Mouse (Mus musculus) stomach, embryonic 15.5 days (tissue): ENCODE results near the gene Usp46. TPM values are rescaled to one million over a fixed set of nuclear protein-coding genes. Genes with fewer than 3 reads are reported as not detected.

Source experiments
- ATAC-seq: fragments of 200-750 bp; cut with Nextera tagmentation; 2 replicates; pipeline ENCODE4 v1.8.0; 2017; ENCODE audit warnings: low read depth, moderate number of reproducible peaks, moderate TSS enrichment; ENCODE audit not compliant: insufficient read depth, low FRiP score
- H3K27ac ChIP-seq: fragments of 300-500 bp; sonication (generic); 2 replicates; pipeline ENCODE4 v1.5.1; 2015; ENCODE audit warnings: mild to moderate bottlenecking, inconsistent platforms
- H3K27me3 ChIP-seq: fragments of 300-500 bp; sonication (generic); replicated peaks from 2 replicates; pipeline ENCODE4 v1.6.1; 2015; ENCODE audit warnings: inconsistent platforms
- H3K36me3 ChIP-seq: fragments of 300-500 bp; sonication (generic); 2 replicates; pipeline ENCODE4 v1.6.1; 2015; ENCODE audit warnings: inconsistent platforms
- H3K4me1 ChIP-seq: fragments of 300-500 bp; sonication (generic); 2 replicates; pipeline ENCODE4 v1.6.1; 2015; ENCODE audit warnings: inconsistent platforms
- H3K4me2 ChIP-seq: fragments of 300-500 bp; sonication (generic); 2 replicates; pipeline ENCODE4 v1.6.1; 2015; ENCODE audit warnings: mild to moderate bottlenecking, inconsistent platforms
- H3K4me3 ChIP-seq: fragments of 300-500 bp; sonication (generic); replicated peaks from 2 replicates; pipeline ENCODE4 v1.5.1; 2015; ENCODE audit warnings: inconsistent platforms
- H3K9ac ChIP-seq: fragments of 300-500 bp; sonication (generic); 2 replicates; pipeline ENCODE4 v1.6.1; 2015; ENCODE audit warnings: inconsistent platforms
- H3K9me3 ChIP-seq: fragments of 300-500 bp; sonication (generic); 2 replicates; pipeline ENCODE4 v1.6.1; 2016; ENCODE audit warnings: inconsistent platforms
- WGBS: fragments of 180-500 bp; shearing (Covaris S2); methylation state at CpG from one replicate; pipeline ENCODE4 v1.1.7; 2015; 5-methylcytosine and 5-hydroxymethylcytosine counted together
- polyA plus RNA-seq: library from polyadenylated mRNA; unstranded; fragments of >200 nt; fragmentation: Nextera tagmentation; extraction: Ambion mirVana; gene quantifications from 2 replicates; pipeline ENCODE4 v1.2.1, GENCODE M21; 2015

The Usp46 gene
- polyA plus RNA-seq, 1 experiment from 2014 or later = 27.7 TPM

DNA sequence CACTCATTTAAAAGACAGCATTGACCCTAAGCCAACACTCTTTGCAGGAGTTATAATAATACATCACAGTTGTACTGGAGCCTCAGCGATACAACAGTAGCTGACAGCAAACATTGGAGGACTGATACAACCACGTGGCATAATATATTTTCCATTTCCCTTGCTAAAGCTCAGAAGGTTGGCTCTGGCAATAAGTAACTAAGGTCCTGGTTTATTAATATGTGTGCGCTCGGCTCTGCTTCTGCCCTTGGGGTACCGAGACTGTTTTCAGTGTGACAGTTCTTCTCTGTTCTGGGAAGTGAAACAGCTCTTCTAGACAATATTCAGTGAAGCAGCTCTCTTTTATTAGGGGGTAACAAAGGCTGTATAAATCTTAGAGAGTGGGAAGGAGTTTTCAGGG, 50.7 kb downstream of the Usp46 start:
- Histone ChIP-seq H3K9ac (no peak overlapping the region), H3K4me3 (no peak overlapping the region), H3K4me2 (no peak overlapping the region), H3K9me3 (no peaks in the 10 kb centered on the region), H3K4me1 (no peaks in the 10 kb centered on the region), H3K27me3 (no peaks in the 10 kb centered on the region), H3K27ac (no peak overlapping the region), H3K36me3 (peaks cover 25% of the 10 kb centered on the region; the same call in 1 of the 2 replicates)
- 78% methylated on average over 5 of the region's 5 CpGs for WGBS
- ATAC-seq = no peak

DNA sequence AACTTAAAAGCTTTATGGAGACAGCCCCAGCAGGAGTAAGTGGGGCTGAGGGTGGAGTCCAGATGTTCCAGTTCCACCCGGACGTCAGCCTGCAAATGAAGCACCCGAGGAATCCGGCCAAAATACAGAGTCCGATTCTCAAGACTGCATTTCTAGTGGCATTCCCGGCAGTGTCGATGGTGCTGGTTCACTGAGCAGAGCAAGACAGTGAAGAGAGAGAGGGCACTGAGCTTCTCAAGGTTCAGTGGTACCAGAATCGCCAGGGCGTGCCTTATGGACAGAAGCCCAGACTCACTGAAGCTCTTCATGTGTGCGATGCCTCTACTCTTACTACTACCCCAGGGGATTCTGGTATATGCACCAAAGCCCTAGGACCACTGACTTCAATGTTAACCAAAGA, 56.6 kb downstream of the Usp46 start:
- H3K36me3 ChIP-seq = peaks cover 22% of the 10 kb centered on the region; the same call in 1 of the 2 replicates
- H3K27ac ChIP-seq = no peak overlapping the region
- H3K9ac ChIP-seq = no peak overlapping the region
- H3K4me1 ChIP-seq = no peaks in the 10 kb centered on the region; the same call in 1 of the 2 replicates
- H3K27me3 ChIP-seq = no peaks in the 10 kb centered on the region
- no peak overlapping the region for H3K4me2 ChIP-seq
- no peaks in the 10 kb centered on the region for H3K9me3 ChIP-seq
- no peak for ATAC-seq
- H3K4me3 ChIP-seq = no peak overlapping the region
- WGBS = 73% methylated on average over 10 of the region's 10 CpGs

DNA sequence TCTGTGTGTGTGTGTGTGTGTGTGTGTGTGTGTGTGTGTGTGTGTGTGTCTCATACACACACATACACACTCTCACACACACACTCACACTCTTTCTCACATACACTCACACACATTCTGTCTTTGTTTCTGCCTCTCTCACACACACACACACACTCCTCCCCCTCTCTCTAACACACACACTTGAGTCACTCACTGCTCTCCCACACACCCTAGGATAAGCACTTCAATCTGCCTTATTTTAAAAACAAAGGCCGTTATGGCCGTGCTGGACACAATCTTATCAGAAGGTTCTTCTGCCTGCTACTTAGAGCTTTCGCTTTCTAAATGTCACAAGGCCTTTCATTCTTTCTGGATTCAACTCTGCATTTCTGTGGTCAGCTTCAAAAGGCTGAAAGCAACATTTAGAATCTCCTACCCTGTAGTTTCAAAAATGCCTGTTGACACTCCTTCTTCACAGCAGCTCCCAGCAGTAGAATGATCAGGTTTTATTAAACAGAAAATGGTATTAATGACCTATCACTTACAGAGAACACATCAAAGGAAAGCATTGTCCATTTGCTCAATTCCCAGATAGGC, 60.6 kb downstream of the Usp46 start:
- no peak overlapping the region for H3K4me2 ChIP-seq
- H3K27me3 ChIP-seq = no peaks in the 10 kb centered on the region
- H3K4me3 ChIP-seq = no peak overlapping the region
- H3K36me3 ChIP-seq = peaks cover 34% of the 10 kb centered on the region
- ATAC-seq = no peak
- H3K9ac ChIP-seq = no peak overlapping the region
- H3K9me3 ChIP-seq = no peaks in the 10 kb centered on the region
- no peaks in the 10 kb centered on the region; the same call in 1 of the 2 replicates for H3K4me1 ChIP-seq
- WGBS = 62% methylated on average over 3 of the region's 3 CpGs
- no peak overlapping the region for H3K27ac ChIP-seq

DNA sequence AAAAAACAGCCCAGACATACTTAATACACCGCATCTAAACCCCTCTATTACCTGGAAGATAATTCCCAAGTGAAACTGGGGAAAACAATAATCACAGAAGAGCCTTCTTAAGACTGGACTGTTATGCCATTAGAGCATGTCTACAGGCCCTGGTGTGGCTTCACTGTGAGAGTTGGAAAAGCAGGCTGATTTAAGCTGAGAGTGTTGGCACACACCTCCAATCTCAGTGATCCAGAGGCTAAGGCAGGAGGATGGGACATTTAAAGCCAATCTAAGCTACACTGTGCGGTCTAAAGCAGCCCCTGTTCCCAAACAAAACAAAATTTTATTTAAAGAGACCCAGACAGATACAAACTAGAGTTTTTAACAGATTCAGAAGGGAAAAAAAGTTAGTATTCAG, 62.3 kb downstream of the Usp46 start:
- H3K36me3 ChIP-seq = peaks cover 40% of the 10 kb centered on the region
- WGBS = 93% methylated on average over 2 of the region's 2 CpGs

DNA sequence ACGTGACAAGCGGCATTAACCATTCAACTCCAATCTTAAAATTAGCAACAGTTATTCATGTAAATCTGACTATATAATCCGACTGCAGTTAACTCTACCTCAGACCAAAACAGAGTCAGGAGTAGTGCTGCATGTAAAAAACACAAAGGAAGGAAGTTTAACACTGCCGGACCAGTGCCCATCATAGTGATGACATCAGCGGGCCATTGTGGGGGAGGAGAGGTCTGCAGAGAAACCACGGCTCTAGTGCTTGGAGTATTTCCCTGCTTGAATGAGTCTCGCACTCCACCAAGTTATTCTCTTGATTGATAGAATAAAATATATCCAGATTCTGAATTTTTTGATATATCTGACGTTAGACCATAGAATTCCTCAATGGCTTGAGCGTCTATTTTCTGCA, 66.5 kb downstream of the Usp46 start:
- Histone ChIP-seq H3K4me1 (no peaks in the 10 kb centered on the region), H3K9me3 (no peaks in the 10 kb centered on the region), H3K36me3 (peaks cover 40% of the 10 kb centered on the region), H3K4me2 (no peak overlapping the region), H3K27me3 (no peaks in the 10 kb centered on the region), H3K27ac (no peak overlapping the region), H3K4me3 (no peak overlapping the region), H3K9ac (no peak overlapping the region)
- no peak for ATAC-seq
- WGBS = 73% methylated on average over 9 of the region's 9 CpGs

More for the DNA sequence above, 62.3 kb downstream of the Usp46 start:
- no peak overlapping the region for H3K27ac ChIP-seq
- no peaks in the 10 kb centered on the region for H3K4me1 ChIP-seq
- no peak overlapping the region for H3K4me3 ChIP-seq
- ATAC-seq = no peak
- no peak overlapping the region for H3K9ac ChIP-seq
- H3K9me3 ChIP-seq = no peaks in the 10 kb centered on the region
- no peaks in the 10 kb centered on the region for H3K27me3 ChIP-seq
- no peak overlapping the region for H3K4me2 ChIP-seq

DNA sequence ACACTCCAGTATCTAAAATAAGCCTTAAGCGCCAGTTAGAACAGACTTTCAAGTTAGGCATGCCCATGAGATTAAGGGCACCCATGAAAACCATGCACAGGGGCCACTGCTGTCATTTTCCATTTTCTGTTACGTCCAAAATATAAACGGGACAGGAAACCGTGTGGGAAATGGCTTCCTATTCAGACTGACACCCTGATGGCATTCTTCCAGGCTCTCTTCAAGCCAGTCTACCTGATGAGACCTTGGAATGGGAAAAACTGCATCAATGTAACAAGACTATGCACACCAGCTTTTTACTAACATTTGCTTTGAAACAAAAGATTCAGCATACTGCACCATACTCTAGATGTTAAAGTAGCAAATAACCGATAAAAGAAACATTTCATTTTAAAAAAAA, 69.3 kb downstream of the Usp46 start:
- H3K27ac ChIP-seq = no peak overlapping the region
- no peaks in the 10 kb centered on the region for H3K9me3 ChIP-seq
- no peak for ATAC-seq
- WGBS = 80% methylated on average over 5 of the region's 5 CpGs
- no peaks in the 10 kb centered on the region for H3K4me1 ChIP-seq
- H3K27me3 ChIP-seq = no peaks in the 10 kb centered on the region
- H3K4me2 ChIP-seq = no peak overlapping the region
- H3K36me3 ChIP-seq = peaks cover 25% of the 10 kb centered on the region
- H3K4me3 ChIP-seq = no peak overlapping the region
- no peak overlapping the region for H3K9ac ChIP-seq

DNA sequence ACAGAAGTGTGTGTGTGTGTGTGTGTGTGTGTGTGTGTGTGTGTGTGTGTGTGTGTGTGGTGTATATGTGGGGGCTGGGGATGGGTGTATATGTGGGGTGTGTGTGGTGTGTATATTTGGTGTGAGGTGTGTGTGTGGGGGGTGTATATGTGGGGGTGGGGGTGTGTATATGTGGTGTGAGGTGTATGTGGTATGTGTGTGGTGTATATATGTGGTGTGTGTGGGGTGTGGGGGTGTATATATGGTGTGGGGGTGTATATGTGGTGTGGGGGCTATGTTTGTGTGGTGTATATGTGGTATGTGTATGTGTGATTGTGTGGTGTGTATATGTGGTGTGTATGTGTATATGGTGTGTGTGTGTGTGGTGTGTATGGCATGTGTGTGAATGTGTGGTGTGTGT, 73.4 kb downstream of the Usp46 start:
- no peaks in the 10 kb centered on the region for H3K36me3 ChIP-seq
- no peak for ATAC-seq
- no peak overlapping the region for H3K27ac ChIP-seq

DNA sequence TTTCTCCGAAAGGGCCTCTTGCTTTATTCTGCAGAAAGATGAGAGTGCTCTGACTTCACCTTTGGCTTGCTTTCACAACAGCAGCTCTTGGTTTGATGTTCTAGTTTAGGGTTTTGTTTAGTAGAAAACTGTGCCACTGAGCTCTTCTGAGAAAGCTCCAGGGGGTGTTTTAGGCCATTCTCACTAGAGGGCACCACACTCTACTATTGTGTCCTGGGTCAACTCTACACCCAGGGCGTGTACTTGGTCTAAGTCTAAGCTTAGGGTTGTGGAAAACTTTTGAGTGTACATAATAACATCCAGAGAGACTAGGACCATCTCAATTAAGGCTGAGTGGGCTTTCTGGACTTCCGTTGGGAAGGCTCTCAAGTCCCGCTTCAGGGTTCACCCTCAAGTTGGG, 74.7 kb downstream of the Usp46 start:
- H3K27me3 ChIP-seq = no peaks in the 10 kb centered on the region
- WGBS = 78% methylated on average over 4 of the region's 4 CpGs
- no peaks in the 10 kb centered on the region for H3K36me3 ChIP-seq
- no peak overlapping the region for H3K27ac ChIP-seq
- no peak overlapping the region for H3K4me3 ChIP-seq
- H3K4me1 ChIP-seq = no peaks in the 10 kb centered on the region
- no peak for ATAC-seq
- H3K4me2 ChIP-seq = no peak overlapping the region
- no peaks in the 10 kb centered on the region for H3K9me3 ChIP-seq
- H3K9ac ChIP-seq = no peak overlapping the region

More for the DNA sequence above, 73.4 kb downstream of the Usp46 start:
- H3K9me3 ChIP-seq = no peaks in the 10 kb centered on the region
- H3K4me2 ChIP-seq = no peak overlapping the region
- no peak overlapping the region for H3K4me3 ChIP-seq
- no peaks in the 10 kb centered on the region for H3K4me1 ChIP-seq
- no peaks in the 10 kb centered on the region for H3K27me3 ChIP-seq
- H3K9ac ChIP-seq = no peak overlapping the region

DNA sequence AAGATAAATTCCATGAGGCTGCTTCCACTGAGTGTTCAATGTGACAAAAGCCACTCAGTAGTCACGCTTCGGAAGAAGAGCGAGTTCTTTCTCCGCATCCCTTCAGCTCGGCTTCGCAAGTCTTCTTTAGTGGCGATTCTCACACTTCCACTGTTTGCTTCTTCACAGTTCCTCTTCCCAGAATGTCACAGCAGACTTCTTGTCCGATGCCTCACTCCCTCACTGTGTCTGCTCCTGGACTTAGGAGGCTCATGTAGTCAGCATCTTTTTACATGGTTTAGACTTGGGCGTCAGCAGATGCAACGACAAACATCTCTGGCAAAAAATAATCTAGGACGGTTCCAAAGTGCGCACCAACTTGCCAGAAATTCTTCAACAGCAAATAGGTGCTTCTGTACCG, 75.9 kb downstream of the Usp46 start:
- no peak overlapping the region for H3K4me2 ChIP-seq
- 88% methylated on average over 13 of the region's 13 CpGs for WGBS
- H3K36me3 ChIP-seq = no peaks in the 10 kb centered on the region
- no peak overlapping the region for H3K27ac ChIP-seq
- no peak overlapping the region for H3K4me3 ChIP-seq
- H3K9ac ChIP-seq = no peak overlapping the region
- no peak for ATAC-seq
- H3K27me3 ChIP-seq = no peaks in the 10 kb centered on the region
- no peaks in the 10 kb centered on the region for H3K4me1 ChIP-seq
- H3K9me3 ChIP-seq = no peaks in the 10 kb centered on the region

DNA sequence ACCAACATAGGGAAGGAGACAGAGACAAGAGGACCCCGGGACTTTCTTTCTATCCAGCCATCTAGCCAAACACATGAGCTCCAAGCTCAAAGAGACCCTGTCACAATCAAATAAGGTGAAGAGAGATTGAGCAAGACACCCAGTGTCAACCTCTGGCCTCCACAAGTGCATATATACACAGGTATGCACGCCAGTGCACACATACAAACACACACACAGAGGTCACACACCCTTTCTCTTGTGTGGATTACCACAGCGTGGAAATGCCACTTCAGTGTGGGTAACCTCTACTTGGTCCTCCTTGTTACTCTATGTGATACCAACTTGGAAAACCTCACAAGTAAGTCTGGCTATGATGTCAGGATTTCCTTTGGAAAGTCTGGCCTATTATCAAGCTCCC, 78.7 kb downstream of the Usp46 start:
- Histone ChIP-seq H3K9me3 (no peaks in the 10 kb centered on the region), H3K4me1 (no peaks in the 10 kb centered on the region), H3K36me3 (no peaks in the 10 kb centered on the region), H3K4me2 (no peak overlapping the region), H3K9ac (no peak overlapping the region), H3K27me3 (no peaks in the 10 kb centered on the region), H3K4me3 (no peak overlapping the region), H3K27ac (no peak overlapping the region)
- 82% methylated on average over 3 of the region's 3 CpGs for WGBS
- no peak for ATAC-seq

DNA sequence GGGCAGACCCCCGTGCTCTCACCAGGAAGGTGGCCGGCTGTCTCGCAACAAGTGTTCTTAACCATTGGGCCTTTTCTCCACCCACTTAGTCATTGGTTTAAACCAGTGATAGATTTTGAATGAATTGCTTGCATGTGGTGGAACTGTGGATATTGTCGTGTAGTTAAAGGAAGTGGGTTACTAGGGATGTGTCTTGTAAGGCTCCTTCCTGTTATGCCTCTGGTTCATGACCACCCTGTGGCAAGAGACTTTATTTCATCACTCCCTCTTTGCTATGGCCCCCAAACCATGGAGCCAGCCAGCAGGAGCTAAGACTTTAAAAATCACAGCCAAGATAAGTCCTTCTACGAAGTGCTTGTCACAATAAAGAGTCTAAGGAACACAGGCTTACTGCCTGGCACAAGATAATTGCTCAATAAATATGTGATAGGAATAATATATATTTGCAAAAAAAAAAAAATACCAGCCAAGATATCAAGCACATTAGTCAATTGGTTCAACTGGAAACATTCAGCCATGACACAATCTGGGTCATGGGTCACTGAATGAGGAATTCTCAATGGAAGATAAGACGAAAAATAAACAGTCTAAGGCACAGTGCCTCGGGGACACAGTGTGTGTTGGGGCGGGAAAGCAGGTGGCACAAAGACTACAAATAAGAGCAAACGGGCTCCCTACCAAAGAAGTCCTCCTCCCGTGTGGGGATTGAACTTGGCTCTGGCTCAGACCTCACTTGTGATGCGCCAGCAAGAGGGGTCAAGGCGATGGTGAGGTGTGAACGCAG, 80.3 kb downstream of the Usp46 start:
- ATAC-seq = no peak
- WGBS = 71% methylated on average over 13 of the region's 13 CpGs

DNA sequence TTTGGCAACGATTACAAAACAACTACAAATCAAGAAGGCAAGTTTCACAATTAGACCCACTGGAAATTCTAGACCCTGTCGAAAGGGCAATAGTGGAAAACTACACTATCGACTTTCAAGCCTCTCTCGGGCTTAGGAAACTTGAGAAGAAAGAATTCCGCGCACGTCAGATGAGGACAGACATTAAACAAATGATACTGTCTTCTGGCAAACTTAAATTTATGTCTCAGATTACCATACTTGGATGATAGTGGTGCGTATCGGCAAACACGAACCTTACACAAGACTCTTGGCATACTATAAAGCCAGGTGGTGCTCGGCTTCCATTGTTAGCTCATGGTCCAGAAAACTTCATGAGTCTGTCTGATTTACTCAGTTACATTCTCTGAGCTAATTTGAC, 90.8 kb downstream of the Usp46 start:
- no peak overlapping the region for H3K4me2 ChIP-seq
- WGBS = 58% methylated on average over 11 of the region's 11 CpGs
- H3K4me1 ChIP-seq = no peaks in the 10 kb centered on the region
- ATAC-seq = no peak
- no peak overlapping the region for H3K27ac ChIP-seq
- H3K4me3 ChIP-seq = no peak overlapping the region
- no peaks in the 10 kb centered on the region for H3K27me3 ChIP-seq
- H3K9ac ChIP-seq = no peak overlapping the region
- H3K9me3 ChIP-seq = no peaks in the 10 kb centered on the region
- H3K36me3 ChIP-seq = no peaks in the 10 kb centered on the region

More for the DNA sequence above, 80.3 kb downstream of the Usp46 start:
- no peaks in the 10 kb centered on the region for H3K36me3 ChIP-seq
- no peak overlapping the region for H3K9ac ChIP-seq
- no peak overlapping the region for H3K4me2 ChIP-seq
- H3K4me1 ChIP-seq = no peaks in the 10 kb centered on the region
- no peak overlapping the region for H3K27ac ChIP-seq
- H3K27me3 ChIP-seq = no peaks in the 10 kb centered on the region
- H3K4me3 ChIP-seq = no peak overlapping the region
- no peaks in the 10 kb centered on the region for H3K9me3 ChIP-seq
